Comparison of ENCODE assay signal across 13 mouse cellular contexts in genomic region chr1:66829400-66830080, GRCm38 (mm10).
"Had no signal": no experiment of that assay in that cellular context is flagged by ENCODE, and none has a peak within 500 bp of the region (broad histone marks: within the 10 kb centered on the region; RNA-seq: fewer than 3 reads in every experiment).

No protein-coding gene starts in this region.

- H3K4me3 ChIP-seq: hindbrain, embryonic 15.5 days; limb, embryonic 12.5 days; liver, embryonic 13.5 days; stomach, embryonic 15.5 days had no signal

- ATAC-seq: intestine, embryonic 16.5 days; liver, postnatal 0 days had no signal

- H3K4me2 ChIP-seq: hindbrain, embryonic 15.5 days; limb, embryonic 12.5 days; liver, embryonic 13.5 days; stomach, embryonic 15.5 days had no signal

- H3K27ac ChIP-seq: hindbrain, embryonic 15.5 days; kidney, postnatal 0 days; limb, embryonic 12.5 days; liver, embryonic 13.5 days; stomach, embryonic 15.5 days had no signal

- H3K4me1 ChIP-seq: hindbrain, embryonic 15.5 days; liver, embryonic 13.5 days had no signal

- H3K36me3 ChIP-seq: hindbrain, embryonic 15.5 days; limb, embryonic 12.5 days; liver, embryonic 13.5 days; stomach, embryonic 15.5 days had no signal

- H3K9me3 ChIP-seq: hindbrain, embryonic 15.5 days; limb, embryonic 12.5 days; liver, embryonic 13.5 days; stomach, embryonic 15.5 days had no signal

- H3K9ac ChIP-seq: hindbrain, embryonic 15.5 days; limb, embryonic 12.5 days; liver, embryonic 13.5 days; liver, postnatal 0 days; stomach, embryonic 15.5 days had no signal

- H3K27me3 ChIP-seq: hindbrain, embryonic 15.5 days; limb, embryonic 12.5 days; liver, embryonic 13.5 days; stomach, embryonic 15.5 days had no signal

- DNase-seq: layer of hippocampus, adult 9-11 months; liver; liver, embryonic 13.5 days; liver, postnatal 0 days; lung, postnatal 36 days; right cerebral cortex, postnatal 14 days; thymus, adult 18-20 months; thymus, postnatal 14 days had no signal
